Mouse (Mus musculus) limb, embryonic 12.5 days (tissue): ENCODE results near the gene Optc. TPM values are rescaled to one million over a fixed set of nuclear protein-coding genes. Genes with fewer than 3 reads are reported as not detected.

Source experiments
- ATAC-seq: fragments of 200-750 bp; cut with Nextera tagmentation; 2 replicates; pipeline ENCODE4 v1.8.0; 2017; ENCODE audit warnings: low read depth, moderate TSS enrichment; ENCODE audit not compliant: insufficient number of reproducible peaks, insufficient read depth, low FRiP score, low TSS enrichment
- H3K27ac ChIP-seq: fragments of 300-500 bp; sonication (generic); 2 replicates; pipeline ENCODE4 v1.5.1; 2016; ENCODE audit warnings: mild to moderate bottlenecking, moderate library complexity
- H3K27me3 ChIP-seq: fragments of 300-500 bp; sonication (generic); 2 replicates; pipeline ENCODE4 v1.6.1; 2016; ENCODE audit warnings: mild to moderate bottlenecking, moderate library complexity
- H3K36me3 ChIP-seq: fragments of 300-500 bp; sonication (generic); 2 replicates; pipeline ENCODE4 v1.6.1; 2016; ENCODE audit warnings: mild to moderate bottlenecking, moderate library complexity
- H3K4me1 ChIP-seq: fragments of 300-500 bp; sonication (generic); replicated peaks from 2 replicates; pipeline ENCODE4 v1.6.1; 2016
- H3K4me2 ChIP-seq: fragments of 300-500 bp; sonication (generic); 2 replicates; pipeline ENCODE4 v1.6.1; 2016; ENCODE audit warnings: mild to moderate bottlenecking, moderate library complexity
- H3K4me3 ChIP-seq: fragments of 300-500 bp; sonication (generic); replicated peaks from 2 replicates; pipeline ENCODE4 v1.5.1; 2016; ENCODE audit warnings: mild to moderate bottlenecking
- H3K9ac ChIP-seq: fragments of 300-500 bp; sonication (generic); replicated peaks from 2 replicates; pipeline ENCODE4 v1.6.1; 2016; ENCODE audit warnings: mild to moderate bottlenecking, moderate library complexity
- H3K9me3 ChIP-seq: fragments of 300-500 bp; sonication (generic); 2 replicates; pipeline ENCODE4 v1.6.1; 2016; ENCODE audit warnings: mild to moderate bottlenecking, moderate library complexity
- WGBS: fragments of 180-500 bp; shearing (Covaris S2); methylation state at CpG from one replicate; pipeline ENCODE4 v1.1.7; 2016; 5-methylcytosine and 5-hydroxymethylcytosine counted together
- polyA plus RNA-seq: library from polyadenylated mRNA; unstranded; fragments of >200 nt; fragmentation: Nextera tagmentation; extraction: Ambion mirVana; gene quantifications from 2 replicates; pipeline ENCODE4 v1.2.1, GENCODE M21; 2016

Optc gene
- polyA plus RNA-seq, 1 experiment from 2014 or later = 0.41 TPM

- Histone ChIP-seq H3K27me3 (no peaks in the 10 kb centered on the region; the same call in 1 of the 2 replicates), H3K4me2 (no peak overlapping the region), H3K4me3 (no peak overlapping the region), H3K9ac (no peak overlapping the region), H3K4me1 (0 out of 2 replicates have a peak, but pooled peaks cover 6% of the 10 kb centered on the region), H3K27ac (no peak overlapping the region), H3K9me3 (no peaks in the 10 kb centered on the region), H3K36me3 (no peaks in the 10 kb centered on the region)
- ATAC-seq = no peak
- 71% methylated on average over 9 of the region's 9 CpGs for WGBS
These were observed 8.7 kb downstream of the Optc start for GRCm38 (mm10) chr1:133899043-133899542.

- Histone ChIP-seq H3K9ac (no peak overlapping the region), H3K27me3 (no peaks in the 10 kb centered on the region; the same call in none of the 2 replicates), H3K4me3 (no peak overlapping the region), H3K36me3 (no peaks in the 10 kb centered on the region), H3K4me1 (peaks cover 16% of the 10 kb centered on the region), H3K27ac (no peak overlapping the region), H3K4me2 (no peak overlapping the region), H3K9me3 (no peaks in the 10 kb centered on the region)
- ATAC-seq = no peak
- WGBS = 76% methylated on average over 6 of the region's 6 CpGs
These were observed 10.5 kb downstream of the Optc start for GRCm38 (mm10) chr1:133897293-133897692.

- peak overlapping the region; percentile 45; the same call in 1 of the 2 replicates for H3K4me2 ChIP-seq
- H3K9me3 ChIP-seq = no peaks in the 10 kb centered on the region
- no peak overlapping the region for H3K4me3 ChIP-seq
- no peak overlapping the region for H3K9ac ChIP-seq
- peaks cover 55% of the 10 kb centered on the region for H3K4me1 ChIP-seq
- H3K36me3 ChIP-seq = no peaks in the 10 kb centered on the region
- H3K27ac ChIP-seq = no peak overlapping the region; the same call in 1 of the 2 replicates
- WGBS = 7% methylated on average over 5 of the region's 5 CpGs
- H3K27me3 ChIP-seq = peaks cover 22% of the 10 kb centered on the region
- ATAC-seq = no peak
These were observed 16.3 kb downstream of the Optc start for GRCm38 (mm10) chr1:133891489-133891888.

- no peak for ATAC-seq
- peaks cover 30% of the 10 kb centered on the region for H3K27me3 ChIP-seq
- no peaks in the 10 kb centered on the region for H3K36me3 ChIP-seq
- peak overlapping the region; percentile 12; the same call in 1 of the 2 replicates for H3K4me3 ChIP-seq
- H3K4me1 ChIP-seq = peaks cover 58% of the 10 kb centered on the region
- WGBS = 19% methylated on average over 20 of the region's 20 CpGs
- H3K4me2 ChIP-seq = peak overlapping the region; percentile 45
- no peaks in the 10 kb centered on the region for H3K9me3 ChIP-seq
- peak overlapping the region; percentile 41; the same call in 1 of the 2 replicates for H3K27ac ChIP-seq
- H3K9ac ChIP-seq = peak overlapping the region; percentile 24; the same call in 1 of the 2 replicates
These were observed 17.7 kb downstream of the Optc start for GRCm38 (mm10) chr1:133889949-133890598.

GRCm38 (mm10) chr1:133887538-133888250 is 20.1 kb downstream of the Optc start:
- Histone ChIP-seq H3K4me3 (no peak overlapping the region), H3K27me3 (peaks cover 30% of the 10 kb centered on the region), H3K36me3 (no peaks in the 10 kb centered on the region), H3K27ac (no peak overlapping the region), H3K4me2 (no peak overlapping the region), H3K9ac (no peak overlapping the region), H3K9me3 (no peaks in the 10 kb centered on the region), H3K4me1 (peaks cover 56% of the 10 kb centered on the region)
- WGBS = 70% methylated on average over 5 of the region's 5 CpGs
- no peak for ATAC-seq

- Histone ChIP-seq H3K9ac (no peak overlapping the region), H3K27me3 (peaks cover 30% of the 10 kb centered on the region)
These were observed 20.8 kb downstream of the Optc start for GRCm38 (mm10) chr1:133887044-133887443.

GRCm38 (mm10) chr1:133886431-133886830 is 21.4 kb downstream of the Optc start:
- Histone ChIP-seq H3K4me3 (no peak overlapping the region), H3K9me3 (no peaks in the 10 kb centered on the region), H3K27me3 (peaks cover 30% of the 10 kb centered on the region), H3K9ac (no peak overlapping the region), H3K36me3 (no peaks in the 10 kb centered on the region), H3K4me2 (no peak overlapping the region), H3K4me1 (peaks cover 57% of the 10 kb centered on the region), H3K27ac (no peak overlapping the region)
- 47% methylated on average over 6 of the region's 6 CpGs for WGBS
- ATAC-seq = no peak

More at GRCm38 (mm10) chr1:133887044-133887443, 20.8 kb downstream of the Optc start:
- Histone ChIP-seq H3K36me3 (no peaks in the 10 kb centered on the region), H3K9me3 (no peaks in the 10 kb centered on the region), H3K4me2 (no peak overlapping the region), H3K4me1 (peaks cover 55% of the 10 kb centered on the region), H3K4me3 (no peak overlapping the region), H3K27ac (0 out of 2 replicates have a peak overlapping the region, but pooled peaks have one; percentile 1)
- ATAC-seq = no peak
- WGBS = 2% methylated on average over 8 of the region's 8 CpGs

- no peaks in the 10 kb centered on the region for H3K36me3 ChIP-seq
- H3K4me2 ChIP-seq = no peak overlapping the region
- H3K27me3 ChIP-seq = peaks cover 30% of the 10 kb centered on the region
- no peaks in the 10 kb centered on the region for H3K9me3 ChIP-seq
- 91% methylated on average over 7 of the region's 7 CpGs for WGBS
- no peak overlapping the region for H3K27ac ChIP-seq
- H3K4me3 ChIP-seq = no peak overlapping the region
- no peak for ATAC-seq
- H3K9ac ChIP-seq = no peak overlapping the region
- peaks cover 54% of the 10 kb centered on the region for H3K4me1 ChIP-seq
These were observed 22.0 kb downstream of the Optc start for GRCm38 (mm10) chr1:133885811-133886210.

GRCm38 (mm10) chr1:133884746-133885145 is 23.1 kb downstream of the Optc start:
- peaks cover 28% of the 10 kb centered on the region for H3K27me3 ChIP-seq
- H3K4me2 ChIP-seq = no peak overlapping the region
- H3K36me3 ChIP-seq = no peaks in the 10 kb centered on the region
- no peaks in the 10 kb centered on the region for H3K9me3 ChIP-seq
- no peak overlapping the region for H3K27ac ChIP-seq
- ATAC-seq = no peak
- H3K4me1 ChIP-seq = peaks cover 43% of the 10 kb centered on the region
- WGBS = 22% methylated on average over 9 of the region's 9 CpGs
- no peak overlapping the region for H3K9ac ChIP-seq
- no peak overlapping the region for H3K4me3 ChIP-seq

GRCm38 (mm10) chr1:133884090-133884489 is 23.7 kb downstream of the Optc start:
- H3K4me3 ChIP-seq = no peak overlapping the region
- peaks cover 37% of the 10 kb centered on the region for H3K4me1 ChIP-seq
- H3K27me3 ChIP-seq = peaks cover 26% of the 10 kb centered on the region
- no peak for ATAC-seq
- no peaks in the 10 kb centered on the region for H3K9me3 ChIP-seq
- no peak overlapping the region for H3K4me2 ChIP-seq
- H3K27ac ChIP-seq = no peak overlapping the region
- WGBS = 60% methylated on average over 6 of the region's 6 CpGs
- H3K9ac ChIP-seq = no peak overlapping the region
- no peaks in the 10 kb centered on the region for H3K36me3 ChIP-seq
